Mouse (Mus musculus) liver, postnatal 0 days (tissue): ENCODE results near the gene Pacsin1. TPM values are rescaled to one million over a fixed set of nuclear protein-coding genes. Genes with fewer than 3 reads are reported as not detected.

Source experiments
- ATAC-seq: fragments of 200-750 bp; cut with Nextera tagmentation; 2 replicates; pipeline ENCODE4 v1.8.0; 2017; ENCODE audit warnings: mild to moderate bottlenecking, moderate library complexity
- DNase-seq: peaks from one replicate; pipeline ENCODE4 v3.0.0-alpha.2; 2016
- H3K27ac ChIP-seq: fragments of 300-500 bp; sonication (generic); 2 replicates; pipeline ENCODE4 v1.5.1; 2014; ENCODE audit warnings: antibody characterized with exemption, moderate library complexity, mild to moderate bottlenecking, low read depth
- H3K27me3 ChIP-seq: fragments of 300-500 bp; sonication (generic); 2 replicates; pipeline ENCODE4 v1.6.1; 2014; ENCODE audit warnings: low read length, control low read depth, mixed read lengths; ENCODE audit not compliant: insufficient read depth
- H3K36me3 ChIP-seq: fragments of 300-500 bp; sonication (generic); replicated peaks from 2 replicates; pipeline ENCODE4 v1.6.1; 2014; ENCODE audit warnings: mild to moderate bottlenecking, control low read depth, low read length, moderate library complexity, mixed read lengths; ENCODE audit not compliant: insufficient read depth
- H3K4me1 ChIP-seq: fragments of 300-500 bp; sonication (generic); 2 replicates; pipeline ENCODE4 v1.6.1; 2014; ENCODE audit warnings: antibody characterized with exemption, mild to moderate bottlenecking, control low read depth; ENCODE audit not compliant: insufficient read depth
- H3K4me2 ChIP-seq: fragments of 300-500 bp; sonication (generic); 2 replicates; pipeline ENCODE4 v1.6.1; 2014; ENCODE audit warnings: low read depth, mild to moderate bottlenecking, low read length, moderate library complexity, mixed read lengths
- H3K4me3 ChIP-seq: fragments of 300-500 bp; sonication (generic); 2 replicates; pipeline ENCODE4 v1.5.1; 2014; ENCODE audit warnings: low read depth, low read length
- H3K9ac ChIP-seq: fragments of 300-500 bp; sonication (generic); replicated peaks from 2 replicates; pipeline ENCODE4 v1.6.1; 2014; ENCODE audit warnings: mild to moderate bottlenecking, moderate library complexity
- H3K9me3 ChIP-seq: fragments of 300-500 bp; sonication (generic); 2 replicates; pipeline ENCODE4 v1.6.1; 2016; ENCODE audit warnings: mild to moderate bottlenecking, control low read depth, low read length, mixed read lengths
- CTCF ChIP-seq: sonication (generic); IDR thresholded peaks from 2 replicates; pipeline ENCODE4 v1.5.1; 2016; ENCODE audit warnings: antibody characterized with exemption, low read depth
- EP300 ChIP-seq: IDR thresholded peaks from 2 replicates; pipeline ENCODE4 v1.6.1; 2016; ENCODE audit warnings: antibody characterized with exemption, low read depth, mild to moderate bottlenecking
- WGBS: fragments of 180-500 bp; shearing (Covaris S2); extraction: QIAGEN DNeasy Blood & Tissue Kit; methylation state at CpG from one replicate; pipeline ENCODE4 v1.1.7; 2014; ENCODE audit not compliant: insufficient replicate concordance; 5-methylcytosine and 5-hydroxymethylcytosine counted together
- polyA plus RNA-seq: library from polyadenylated mRNA; unstranded; fragments of >200 nt; fragmentation: Nextera tagmentation; extraction: Ambion mirVana; gene quantifications from 2 replicates; pipeline ENCODE4 v1.2.1, GENCODE M21; 2015

Gene Pacsin1
- polyA plus RNA-seq, 1 experiment from 2014 or later = 0.29 TPM

GRCm38 (mm10) chr17:27643756-27644155 is 11.6 kb upstream of the Pacsin1 start:
- Histone ChIP-seq H3K27ac (no peak overlapping the region), H3K27me3 (no peaks in the 10 kb centered on the region), H3K9ac (no peak overlapping the region), H3K4me1 (no peaks in the 10 kb centered on the region), H3K36me3 (no peaks in the 10 kb centered on the region), H3K4me3 (no peak overlapping the region), H3K9me3 (no peaks in the 10 kb centered on the region), H3K4me2 (no peak overlapping the region)
- 78% methylated on average over 9 of the region's 9 CpGs for WGBS
- TF ChIP-seq CTCF = no peak
- TF ChIP-seq EP300 = no peak
- ATAC-seq = no peak
- no peak for DNase-seq

GRCm38 (mm10) chr17:27644572-27644971 is 10.7 kb upstream of the Pacsin1 start:
- WGBS = 45% methylated on average over 2 of the region's 2 CpGs

GRCm38 (mm10) chr17:27645807-27646206 is 9.5 kb upstream of the Pacsin1 start:
- no peak for DNase-seq

More at GRCm38 (mm10) chr17:27644572-27644971, 10.7 kb upstream of the Pacsin1 start:
- TF ChIP-seq CTCF = peak; percentile 53
- TF ChIP-seq EP300 = no peak
- Histone ChIP-seq H3K9ac (no peak overlapping the region), H3K4me3 (no peak overlapping the region), H3K36me3 (no peaks in the 10 kb centered on the region), H3K27me3 (no peaks in the 10 kb centered on the region), H3K4me1 (no peaks in the 10 kb centered on the region), H3K9me3 (no peaks in the 10 kb centered on the region), H3K27ac (no peak overlapping the region), H3K4me2 (no peak overlapping the region)
- no peak for DNase-seq
- 0 out of 2 replicates have a peak, but pooled peaks have one; percentile 23 for ATAC-seq

GRCm38 (mm10) chr17:27650160-27650559 is 5.1 kb upstream of the Pacsin1 start:
- Histone ChIP-seq H3K9ac (no peak overlapping the region), H3K27ac (no peak overlapping the region), H3K4me1 (peaks cover 2% of the 10 kb centered on the region), H3K4me2 (peak overlapping the region; percentile 38; the same call in 1 of the 2 replicates), H3K36me3 (no peaks in the 10 kb centered on the region), H3K4me3 (no peak overlapping the region), H3K9me3 (no peaks in the 10 kb centered on the region), H3K27me3 (peaks cover 10% of the 10 kb centered on the region)
- ATAC-seq (peak; percentile 85), DNase-seq (peak; percentile 79)
- TF ChIP-seq EP300 (no peak), CTCF (peak; percentile 97)
- 8% methylated on average over 12 of the region's 12 CpGs for WGBS

More at GRCm38 (mm10) chr17:27645807-27646206, 9.5 kb upstream of the Pacsin1 start:
- Histone ChIP-seq H3K4me3 (no peak overlapping the region), H3K9me3 (no peaks in the 10 kb centered on the region), H3K9ac (no peak overlapping the region), H3K27me3 (no peaks in the 10 kb centered on the region), H3K36me3 (no peaks in the 10 kb centered on the region), H3K27ac (no peak overlapping the region), H3K4me1 (no peaks in the 10 kb centered on the region), H3K4me2 (no peak overlapping the region)
- no peak for ATAC-seq
- TF ChIP-seq EP300 (no peak), CTCF (no peak)
- 53% methylated on average over 7 of the region's 7 CpGs for WGBS

GRCm38 (mm10) chr17:27650586-27650985 is 4.7 kb upstream of the Pacsin1 start:
- H3K4me2 ChIP-seq = peak overlapping the region; percentile 38; the same call in 1 of the 2 replicates
- 66% methylated on average over 13 of the region's 13 CpGs for WGBS
- ATAC-seq = peak; percentile 90
- no peaks in the 10 kb centered on the region for H3K9me3 ChIP-seq
- H3K27ac ChIP-seq = no peak overlapping the region; the same call in 1 of the 2 replicates
- peak; percentile 70 for DNase-seq
- no peak overlapping the region for H3K4me3 ChIP-seq
- TF ChIP-seq EP300 (no peak), CTCF (no peak)
- H3K36me3 ChIP-seq = no peaks in the 10 kb centered on the region
- peaks cover 15% of the 10 kb centered on the region for H3K27me3 ChIP-seq
- H3K9ac ChIP-seq = no peak overlapping the region
- peaks cover 7% of the 10 kb centered on the region for H3K4me1 ChIP-seq

- H3K9me3 ChIP-seq = no peaks in the 10 kb centered on the region
- no peak overlapping the region for H3K4me2 ChIP-seq
- no peak overlapping the region for H3K9ac ChIP-seq
- TF ChIP-seq CTCF (no peak), EP300 (no peak)
- no peaks in the 10 kb centered on the region for H3K36me3 ChIP-seq
- no peak for DNase-seq
- no peak overlapping the region for H3K27ac ChIP-seq
- WGBS = 59% methylated on average over 23 of the region's 23 CpGs
- H3K27me3 ChIP-seq = peaks cover 31% of the 10 kb centered on the region
- no peak for ATAC-seq
- H3K4me3 ChIP-seq = no peak overlapping the region
- H3K4me1 ChIP-seq = peaks cover 7% of the 10 kb centered on the region
These were observed 3.1 kb upstream of the Pacsin1 start for GRCm38 (mm10) chr17:27652046-27652790.
